Mouse (Mus musculus): ENCODE measurements around the gene Nif3l1. TPM values are rescaled to one million over a fixed set of nuclear protein-coding genes. Genes with fewer than 3 reads are reported as not detected.

Gene Nif3l1
- total RNA-seq (2014; fragmentation: Nextera tagmentation) (30.9 and 45.4 TPM in 2 replicates), total RNA-seq (2017) (56.8 and 79.4 TPM in 2 replicates)

DNA sequence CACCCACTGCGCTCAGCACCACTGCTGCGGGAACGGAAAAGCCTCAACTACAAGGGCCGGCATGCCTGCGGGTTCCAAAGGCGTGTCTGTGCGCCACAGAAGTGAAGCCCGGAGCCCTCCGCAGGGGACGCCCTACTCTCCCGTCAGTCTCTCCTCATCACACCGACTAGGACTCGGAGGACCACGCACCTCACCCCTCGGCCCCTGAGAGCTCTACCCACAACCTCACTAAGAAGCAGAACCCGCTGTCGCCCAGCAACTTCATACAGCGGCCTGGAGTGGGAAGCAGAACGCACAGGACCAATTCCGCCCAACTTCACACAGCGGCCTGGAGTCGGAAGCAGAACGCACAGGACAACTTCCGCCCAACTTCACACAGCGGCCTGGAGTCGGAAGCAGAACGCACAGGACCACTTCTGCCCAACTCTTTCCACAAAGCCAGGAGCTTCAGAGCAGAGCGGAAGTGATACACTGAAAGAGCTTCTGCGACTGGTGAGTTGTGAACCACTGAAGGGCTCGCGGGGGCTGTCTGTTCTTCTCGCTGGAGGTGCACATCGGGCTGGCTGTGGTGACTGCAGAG lies at the start of gene Nif3l1, which contains the start of gene Ppil3:
Gene Nif3l1 (plus strand): TSS at position 9 of the 580 bp plus-strand sequence.
Gene Ppil3 (minus strand): TSS at position 344 of the 580 bp plus-strand sequence.
- peak; percentile 95 for ATAC-seq (replicated peaks; ENCODE audit: low FRiP score, low TSS enrichment, poor library complexity, severe bottlenecking)

- no peak for ATAC-seq (replicated peaks; ENCODE audit: low FRiP score, low TSS enrichment, poor library complexity, severe bottlenecking)
These were observed 49.6 kb upstream of the Nif3l1 start for GRCm38 (mm10) chr1:58395341-58395740.

DNA sequence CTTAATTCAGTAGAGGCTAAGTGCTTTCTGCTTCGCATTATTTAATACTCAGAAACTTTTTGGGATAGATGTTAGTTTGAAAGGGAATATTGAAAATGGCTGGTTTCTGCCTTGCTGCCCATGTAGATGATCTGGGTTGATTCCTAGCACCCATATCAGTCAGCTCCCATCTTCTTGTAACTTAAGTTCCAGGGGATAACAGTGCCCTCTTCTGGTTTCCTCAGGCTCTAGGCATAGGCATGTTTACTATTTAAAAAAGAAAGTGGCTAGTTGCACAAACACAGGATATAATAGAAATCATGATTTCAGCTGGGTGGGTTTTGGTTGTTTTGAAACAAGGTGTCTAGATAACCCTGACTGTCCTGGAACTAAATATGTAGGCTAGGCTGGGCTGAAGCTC lies 48.8 kb upstream of the Nif3l1 start:
- ATAC-seq (replicated peaks; ENCODE audit: low FRiP score, low TSS enrichment, poor library complexity, severe bottlenecking): no peak

DNA sequence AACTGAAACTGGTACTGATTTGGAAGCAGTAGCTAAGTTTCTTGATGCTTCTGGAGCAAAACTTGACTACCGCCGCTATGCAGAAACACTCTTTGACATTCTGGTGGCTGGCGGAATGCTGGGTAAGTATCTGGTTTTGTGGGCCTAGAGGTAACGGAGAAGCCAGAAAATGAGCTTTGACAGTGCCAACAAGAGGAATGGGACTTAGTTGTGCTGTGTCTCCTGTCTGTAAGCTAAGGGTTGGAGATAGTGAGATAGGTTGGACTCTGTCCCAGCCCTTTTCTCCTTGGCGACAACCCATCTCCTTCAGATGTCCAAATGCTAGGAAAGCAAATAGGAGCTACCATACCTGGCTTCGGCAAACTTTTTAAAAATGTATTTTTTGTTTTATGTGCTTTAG lies 47.2 kb upstream of the Nif3l1 start:
- ATAC-seq (replicated peaks; ENCODE audit: low FRiP score, low TSS enrichment, poor library complexity, severe bottlenecking): no peak

GRCm38 (mm10) chr1:58401396-58401795 lies 43.6 kb upstream of the Nif3l1 start:
- ATAC-seq (replicated peaks; ENCODE audit: low FRiP score, low TSS enrichment, poor library complexity, severe bottlenecking): no peak

DNA sequence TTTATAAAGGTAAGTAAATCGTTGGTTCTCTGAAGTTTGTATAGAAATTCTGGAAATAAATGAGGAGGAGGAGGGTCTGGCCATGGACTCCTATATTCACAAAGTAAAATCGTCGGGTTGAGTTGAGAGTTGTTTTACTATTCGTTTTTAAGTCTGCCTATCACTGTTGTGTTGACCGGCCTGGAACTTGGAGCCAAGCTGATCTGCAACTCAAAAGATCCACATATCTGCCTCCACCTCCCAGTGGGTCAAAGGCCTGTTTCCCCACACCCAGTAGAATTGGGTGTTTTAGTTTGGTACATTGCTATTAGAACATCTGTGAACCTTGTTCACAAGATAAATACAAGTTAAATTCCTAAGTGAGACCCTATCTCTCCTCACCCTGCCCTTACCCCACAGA lies 41.2 kb upstream of the Nif3l1 start:
- no peak for ATAC-seq (replicated peaks; ENCODE audit: low FRiP score, low TSS enrichment, poor library complexity, severe bottlenecking)

DNA sequence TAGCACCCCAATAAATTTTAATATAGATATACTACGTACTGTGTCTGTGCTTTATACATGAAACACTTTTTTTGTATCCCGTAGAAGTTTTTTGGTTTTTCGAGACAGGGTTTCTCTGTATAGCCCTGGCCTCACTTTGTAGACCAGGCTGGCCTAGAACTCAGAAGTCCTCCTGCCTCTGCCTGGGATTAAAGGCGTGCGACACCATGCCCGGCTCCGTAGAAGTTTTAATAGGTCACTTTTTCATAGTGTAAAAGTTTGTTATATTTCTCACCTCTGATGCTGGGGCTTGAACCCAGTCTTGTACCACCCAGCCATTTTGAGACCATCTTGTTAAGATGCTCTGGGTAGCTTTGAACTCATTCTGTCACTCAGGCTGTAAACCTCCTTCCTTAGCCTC lies 37.6 kb upstream of the Nif3l1 start:
- ATAC-seq (replicated peaks; ENCODE audit: low FRiP score, low TSS enrichment, poor library complexity, severe bottlenecking): 0 out of 2 replicates have a peak, but pooled peaks have one; percentile 11

DNA sequence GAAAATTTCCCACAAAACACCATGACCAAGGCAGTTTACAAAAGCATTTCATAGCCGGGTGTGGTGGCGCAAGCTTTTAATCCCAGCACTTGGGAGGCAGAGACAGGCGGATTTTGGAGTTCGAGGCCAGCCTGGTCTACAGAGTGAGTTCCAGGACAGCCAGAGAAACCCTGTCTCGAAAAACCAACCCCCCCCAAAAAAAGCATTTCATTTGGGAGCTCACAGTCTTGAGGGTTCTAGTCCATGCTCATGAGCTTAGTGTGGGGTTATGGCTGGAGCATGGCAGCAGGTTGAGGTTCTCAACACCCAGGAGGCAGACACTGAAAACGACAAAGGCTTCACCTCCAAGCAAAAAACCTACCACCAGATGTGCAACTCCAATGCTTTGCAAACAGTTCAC lies 36.8 kb upstream of the Nif3l1 start:
- no peak for ATAC-seq (replicated peaks; ENCODE audit: low FRiP score, low TSS enrichment, poor library complexity, severe bottlenecking)

GRCm38 (mm10) chr1:58409553-58410197 lies 35.3 kb upstream of the Nif3l1 start:
- ATAC-seq (replicated peaks; ENCODE audit: low FRiP score, low TSS enrichment, poor library complexity, severe bottlenecking): no peak

DNA sequence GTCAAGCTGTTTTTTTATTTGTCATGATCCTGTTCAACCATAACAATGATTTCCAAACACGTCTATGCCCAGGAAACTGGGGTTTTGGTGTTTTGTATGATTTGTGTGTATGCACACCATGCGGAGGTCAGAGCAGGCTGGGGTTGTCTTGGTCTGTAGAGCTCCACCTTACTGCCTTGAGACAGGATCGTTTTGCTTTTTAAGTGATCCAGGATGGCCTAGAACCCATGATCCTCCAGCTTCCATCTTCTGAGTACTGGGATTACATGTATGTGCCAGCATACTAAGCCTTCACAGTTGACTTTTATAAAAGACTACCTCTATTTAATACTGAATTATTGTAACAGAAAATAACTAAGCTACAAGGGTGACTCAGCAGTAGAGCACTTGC lies 34.8 kb upstream of the Nif3l1 start:
- no peak for ATAC-seq (replicated peaks; ENCODE audit: low FRiP score, low TSS enrichment, poor library complexity, severe bottlenecking)

GRCm38 (mm10) chr1:58410776-58411175 lies 34.2 kb upstream of the Nif3l1 start:
- no peak for ATAC-seq (replicated peaks; ENCODE audit: low FRiP score, low TSS enrichment, poor library complexity, severe bottlenecking)

GRCm38 (mm10) chr1:58415442-58415841 lies 29.5 kb upstream of the Nif3l1 start:
- no peak for ATAC-seq (replicated peaks; ENCODE audit: low FRiP score, low TSS enrichment, poor library complexity, severe bottlenecking)

DNA sequence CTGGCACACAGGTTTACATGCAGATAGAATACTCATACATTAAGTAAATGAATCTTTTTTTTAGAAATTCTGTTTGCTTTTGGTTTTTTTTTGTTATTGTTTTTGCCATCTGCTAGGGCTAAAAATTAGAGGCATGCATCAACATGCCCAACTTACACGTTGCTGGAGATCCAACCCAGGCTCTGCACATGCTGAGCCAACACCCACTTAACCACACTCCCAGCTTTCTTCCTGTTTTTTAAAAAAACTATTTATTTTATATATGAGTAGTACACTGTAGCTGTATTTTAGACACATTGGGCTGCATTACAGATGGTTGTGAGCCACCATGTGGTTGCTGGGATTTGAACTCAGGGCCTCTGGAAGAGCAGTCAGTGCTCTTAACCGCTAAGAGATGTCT lies 28.9 kb upstream of the Nif3l1 start:
- no peak for ATAC-seq (replicated peaks; ENCODE audit: low FRiP score, low TSS enrichment, poor library complexity, severe bottlenecking)

DNA sequence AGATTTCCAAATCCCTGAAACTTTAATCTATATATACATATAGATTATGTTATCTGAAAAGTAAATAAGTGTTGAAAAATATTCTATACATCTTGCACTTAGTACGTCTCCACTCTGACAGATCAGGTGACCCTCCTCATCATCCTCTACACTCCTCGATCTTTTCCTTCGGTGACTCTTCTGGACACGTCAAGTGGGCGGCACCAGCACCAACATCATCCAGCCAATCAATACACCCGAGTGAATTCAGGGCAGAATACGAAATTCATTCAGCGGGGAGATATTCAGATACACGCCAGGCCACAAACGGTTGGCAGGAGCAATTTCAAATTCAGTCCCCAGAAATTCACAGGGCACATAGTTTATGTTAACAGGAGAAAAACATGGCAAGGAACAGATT lies 24.9 kb upstream of the Nif3l1 start:
- no peak for ATAC-seq (replicated peaks; ENCODE audit: low FRiP score, low TSS enrichment, poor library complexity, severe bottlenecking)

- 0 out of 2 replicates have a peak, but pooled peaks have one; percentile 28 for ATAC-seq (replicated peaks; ENCODE audit: low FRiP score, low TSS enrichment, poor library complexity, severe bottlenecking)
These were observed 24.0 kb upstream of the Nif3l1 start for GRCm38 (mm10) chr1:58420961-58421360.

DNA sequence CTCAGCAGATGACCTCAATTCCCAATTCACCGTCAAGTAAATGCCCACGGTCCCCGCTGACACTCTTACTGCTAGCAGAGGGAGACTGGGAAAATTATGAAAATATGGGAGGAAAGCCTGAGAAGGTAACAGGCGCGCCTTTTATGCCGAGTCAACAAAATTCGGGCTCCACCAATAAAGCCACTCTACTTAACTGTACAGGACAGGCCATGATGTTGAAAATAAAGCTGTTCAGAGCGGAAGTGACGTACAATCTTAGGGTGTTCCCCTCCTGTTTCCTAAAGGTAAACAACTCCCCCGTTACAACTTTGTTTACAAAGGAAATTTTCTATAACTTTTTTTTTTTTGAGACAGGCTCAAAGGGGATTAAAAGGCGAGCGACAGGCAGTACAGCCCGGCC lies 22.1 kb upstream of the Nif3l1 start:
- ATAC-seq (replicated peaks; ENCODE audit: low FRiP score, low TSS enrichment, poor library complexity, severe bottlenecking): peak; percentile 56; the same call in 1 of the 2 replicates

- ATAC-seq (replicated peaks; ENCODE audit: low FRiP score, low TSS enrichment, poor library complexity, severe bottlenecking): peak; percentile 82
These were observed 21.3 kb upstream of the Nif3l1 start, which contains the start of gene Clk1 for GRCm38 (mm10) chr1:58423371-58424248. Gene Clk1, minus strand, starts transcription at chr1:58424066.

- no peak for ATAC-seq (replicated peaks; ENCODE audit: low FRiP score, low TSS enrichment, poor library complexity, severe bottlenecking)
These were observed 20.4 kb upstream of the Nif3l1 start for GRCm38 (mm10) chr1:58424551-58424950.

DNA sequence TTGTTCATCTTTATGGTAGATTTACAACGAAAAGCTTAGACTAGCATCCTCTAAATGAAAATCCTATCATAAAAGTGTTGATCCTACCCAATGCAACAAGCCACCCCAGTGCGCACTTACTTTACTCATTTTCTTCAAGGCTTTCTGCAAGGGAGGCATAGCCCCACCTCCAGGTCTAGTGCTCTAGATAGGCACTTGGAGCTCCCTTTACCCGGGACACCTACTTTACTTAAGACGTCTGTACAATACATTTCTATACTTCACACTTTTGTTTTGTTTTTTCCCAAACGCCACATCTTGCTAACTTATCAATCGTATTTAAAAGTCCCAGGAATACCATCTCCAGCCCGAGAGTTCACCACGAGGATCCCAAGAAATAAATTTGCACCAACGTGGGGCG lies 260 bp upstream of the Nif3l1 start:
- ATAC-seq (replicated peaks; ENCODE audit: low FRiP score, low TSS enrichment, poor library complexity, severe bottlenecking): no peak

GRCm38 (mm10) chr1:58445861-58446260 lies 910 bp downstream of the Nif3l1 start:
- no peak for ATAC-seq (replicated peaks; ENCODE audit: low FRiP score, low TSS enrichment, poor library complexity, severe bottlenecking)
